Mouse (Mus musculus): ENCODE results near the gene Ksr1.

Gene Ksr1

GRCm38 (mm10) chr11:79017161-79017606 lies 129.0 kb downstream of the Ksr1 start:
- no peak for TF ChIP-seq GATA4 (IDR thresholded peaks at IDR 0.05; ENCODE audit: insufficient replicate concordance, low read length)

- TF ChIP-seq GATA4 (IDR thresholded peaks at IDR 0.05; ENCODE audit: insufficient replicate concordance, low read length), result no peak
These were observed 130.0 kb downstream of the Ksr1 start for GRCm38 (mm10) chr11:79016236-79016635.

- TF ChIP-seq GATA4 (IDR thresholded peaks at IDR 0.05; ENCODE audit: insufficient replicate concordance, low read length), result no peak
These were observed 130.5 kb downstream of the Ksr1 start for GRCm38 (mm10) chr11:79015660-79016215.

GRCm38 (mm10) chr11:79014602-79015325 lies 131.4 kb downstream of the Ksr1 start:
- TF ChIP-seq GATA4 (IDR thresholded peaks at IDR 0.05; ENCODE audit: insufficient replicate concordance, low read length), result no peak

GRCm38 (mm10) chr11:79013806-79014205 lies 132.4 kb downstream of the Ksr1 start:
- TF ChIP-seq GATA4 (IDR thresholded peaks at IDR 0.05; ENCODE audit: insufficient replicate concordance, low read length), result no peak

GRCm38 (mm10) chr11:79013056-79013455 lies 133.2 kb downstream of the Ksr1 start:
- no peak for TF ChIP-seq GATA4 (IDR thresholded peaks at IDR 0.05; ENCODE audit: insufficient replicate concordance, low read length)

- TF ChIP-seq GATA4 (IDR thresholded peaks at IDR 0.05; ENCODE audit: insufficient replicate concordance, low read length), result no peak
These were observed 133.7 kb downstream of the Ksr1 start for GRCm38 (mm10) chr11:79012529-79012928.

- TF ChIP-seq GATA4 (IDR thresholded peaks at IDR 0.05; ENCODE audit: insufficient replicate concordance, low read length), result no peak
These were observed 137.3 kb downstream of the Ksr1 start for GRCm38 (mm10) chr11:79008891-79009290.

GRCm38 (mm10) chr11:79008007-79008775 lies 138.0 kb downstream of the Ksr1 start:
- TF ChIP-seq GATA4 (IDR thresholded peaks at IDR 0.05; ENCODE audit: insufficient replicate concordance, low read length), result peak; percentile 56; the same call in 1 of the 2 replicates

- TF ChIP-seq GATA4 (IDR thresholded peaks at IDR 0.05; ENCODE audit: insufficient replicate concordance, low read length), result no peak
These were observed 139.8 kb downstream of the Ksr1 start for GRCm38 (mm10) chr11:79006417-79006816.

- TF ChIP-seq GATA4 (IDR thresholded peaks at IDR 0.05; ENCODE audit: insufficient replicate concordance, low read length), result no peak
These were observed 140.4 kb downstream of the Ksr1 start for GRCm38 (mm10) chr11:79005578-79006394.

- TF ChIP-seq GATA4 (IDR thresholded peaks at IDR 0.05; ENCODE audit: insufficient replicate concordance, low read length), result no peak
These were observed 142.2 kb downstream of the Ksr1 start for GRCm38 (mm10) chr11:79003769-79004638.

- TF ChIP-seq GATA4 (IDR thresholded peaks at IDR 0.05; ENCODE audit: insufficient replicate concordance, low read length), result peak; percentile 56; the same call in 1 of the 2 replicates
These were observed 143.0 kb downstream of the Ksr1 start for GRCm38 (mm10) chr11:79003053-79003768.
